Mouse (Mus musculus) stomach, postnatal 0 days (tissue): ENCODE data around the gene Kcnj6. TPM values are rescaled to one million over a fixed set of nuclear protein-coding genes. Genes with fewer than 3 reads are reported as not detected.

Source experiments
- ATAC-seq: fragments of 200-750 bp; cut with Nextera tagmentation; 2 replicates; pipeline ENCODE4 v1.8.0; 2017; ENCODE audit not compliant: low FRiP score, low TSS enrichment
- DNase-seq: peaks from one replicate; pipeline ENCODE4 v3.0.0-alpha.2; 2016; ENCODE audit warnings: low spot score
- H3K27ac ChIP-seq: fragments of 300-500 bp; sonication (generic); replicated peaks from 2 replicates; pipeline ENCODE4 v1.5.1; 2014; ENCODE audit warnings: mild to moderate bottlenecking, control low read depth
- H3K27me3 ChIP-seq: fragments of 300-500 bp; sonication (generic); 2 replicates; pipeline ENCODE4 v1.6.1; 2014; ENCODE audit warnings: low read length; ENCODE audit not compliant: control insufficient read depth, insufficient read depth
- H3K36me3 ChIP-seq: fragments of 300-500 bp; sonication (generic); 2 replicates; pipeline ENCODE4 v1.6.1; 2014; ENCODE audit warnings: low read length, mixed read lengths; ENCODE audit not compliant: control insufficient read depth, insufficient read depth
- H3K4me1 ChIP-seq: fragments of 300-500 bp; sonication (generic); replicated peaks from 2 replicates; pipeline ENCODE4 v1.6.1; 2014; ENCODE audit warnings: antibody characterized with exemption; ENCODE audit not compliant: control insufficient read depth, insufficient read depth
- H3K4me2 ChIP-seq: fragments of 300-500 bp; sonication (generic); replicated peaks from 2 replicates; pipeline ENCODE4 v1.6.1; 2014; ENCODE audit warnings: low read depth, mild to moderate bottlenecking, control low read depth, moderate library complexity
- H3K4me3 ChIP-seq: fragments of 300-500 bp; sonication (generic); 2 replicates; pipeline ENCODE4 v1.5.1; 2014; ENCODE audit warnings: low read depth, low read length, control low read depth
- H3K9ac ChIP-seq: fragments of 300-500 bp; sonication (generic); 2 replicates; pipeline ENCODE4 v1.6.1; 2014; ENCODE audit warnings: mild to moderate bottlenecking, low read length, control low read depth, mixed read lengths
- H3K9me3 ChIP-seq: fragments of 300-500 bp; sonication (generic); 2 replicates; pipeline ENCODE4 v1.6.1; 2016; ENCODE audit warnings: low read length; ENCODE audit not compliant: control insufficient read depth
- CTCF ChIP-seq: IDR thresholded peaks from 2 replicates; pipeline ENCODE4 v1.5.1; 2016; ENCODE audit warnings: antibody characterized with exemption, low read depth, mild to moderate bottlenecking, moderate library complexity
- EP300 ChIP-seq: optimal IDR thresholded peaks from 2 replicates; pipeline ENCODE3; 2016; ENCODE audit warnings: antibody characterized with exemption
- WGBS: fragments of 180-500 bp; shearing (Covaris S2); extraction: QIAGEN DNeasy Blood & Tissue Kit; methylation state at CpG from one replicate; pipeline ENCODE4 v1.1.7; 2014; 5-methylcytosine and 5-hydroxymethylcytosine counted together
- polyA plus RNA-seq: library from polyadenylated mRNA; unstranded; fragments of >200 nt; fragmentation: Nextera tagmentation; extraction: Ambion mirVana; gene quantifications from 2 replicates; pipeline ENCODE4 v1.2.1, GENCODE M21; 2015

The Kcnj6 gene
- polyA plus RNA-seq, 1 experiment from 2014 or later: not detected

GRCm38 (mm10) chr16:94743853-94744501 lies 253.5 kb downstream of the Kcnj6 start:
- H3K27ac ChIP-seq: 0 out of 2 replicates have a peak overlapping the region, but pooled peaks have one; percentile 30

DNA sequence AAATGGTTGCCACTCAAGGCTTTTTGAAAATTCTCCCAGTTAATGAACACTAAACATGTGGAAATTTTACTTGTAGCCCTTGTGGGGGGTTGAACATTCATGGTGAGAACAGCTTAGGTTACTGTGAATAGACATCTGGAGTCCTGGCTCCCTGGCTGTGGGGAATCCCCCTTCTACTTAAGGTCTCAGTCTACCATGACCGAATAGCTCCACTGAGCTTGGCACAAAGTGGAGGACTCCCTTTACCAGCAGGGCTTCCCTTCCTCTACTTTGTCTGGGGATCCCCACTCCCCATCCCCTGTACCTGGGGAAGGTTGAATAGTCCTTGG lies 260.2 kb downstream of the Kcnj6 start:
- H3K4me3 ChIP-seq: no peak overlapping the region
- H3K27me3 ChIP-seq: no peaks in the 10 kb centered on the region
- no peak for ATAC-seq
- no peak overlapping the region for H3K9ac ChIP-seq
- H3K4me1 ChIP-seq: no peaks in the 10 kb centered on the region
- no peak overlapping the region for H3K27ac ChIP-seq
- no peaks in the 10 kb centered on the region for H3K36me3 ChIP-seq
- no peak overlapping the region for H3K4me2 ChIP-seq
- H3K9me3 ChIP-seq: no peaks in the 10 kb centered on the region
- 82% methylated on average over 1 of the region's 1 CpGs for WGBS
- no peak for DNase-seq
- TF ChIP-seq CTCF: no peak
- TF ChIP-seq EP300: no peak

More at GRCm38 (mm10) chr16:94743853-94744501, 253.5 kb downstream of the Kcnj6 start:
- peak; percentile 64; the same call in 1 of the 2 replicates for ATAC-seq
- peak overlapping the region; percentile 42 for H3K4me2 ChIP-seq
- no peaks in the 10 kb centered on the region for H3K36me3 ChIP-seq
- H3K9me3 ChIP-seq: no peaks in the 10 kb centered on the region
- TF ChIP-seq EP300: no peak
- peak; percentile 79 for TF ChIP-seq CTCF
- 3% methylated on average over 11 of the region's 11 CpGs for WGBS
- DNase-seq: peak; percentile 57
- H3K4me3 ChIP-seq: 0 out of 2 replicates have a peak overlapping the region, but pooled peaks have one; percentile 8
- no peak overlapping the region for H3K9ac ChIP-seq
- H3K27me3 ChIP-seq: no peaks in the 10 kb centered on the region
- no peaks in the 10 kb centered on the region for H3K4me1 ChIP-seq

GRCm38 (mm10) chr16:94736462-94737358 lies 260.8 kb downstream of the Kcnj6 start:
- no peak for ATAC-seq
- H3K4me1 ChIP-seq: no peaks in the 10 kb centered on the region
- DNase-seq: no peak
- H3K9me3 ChIP-seq: no peaks in the 10 kb centered on the region
- H3K36me3 ChIP-seq: no peaks in the 10 kb centered on the region
- no peak overlapping the region for H3K9ac ChIP-seq
- H3K4me2 ChIP-seq: no peak overlapping the region
- TF ChIP-seq EP300: no peak
- no peak for TF ChIP-seq CTCF
- 78% methylated on average over 8 of the region's 8 CpGs for WGBS
- no peak overlapping the region for H3K27ac ChIP-seq
- H3K4me3 ChIP-seq: no peak overlapping the region
- no peaks in the 10 kb centered on the region for H3K27me3 ChIP-seq

DNA sequence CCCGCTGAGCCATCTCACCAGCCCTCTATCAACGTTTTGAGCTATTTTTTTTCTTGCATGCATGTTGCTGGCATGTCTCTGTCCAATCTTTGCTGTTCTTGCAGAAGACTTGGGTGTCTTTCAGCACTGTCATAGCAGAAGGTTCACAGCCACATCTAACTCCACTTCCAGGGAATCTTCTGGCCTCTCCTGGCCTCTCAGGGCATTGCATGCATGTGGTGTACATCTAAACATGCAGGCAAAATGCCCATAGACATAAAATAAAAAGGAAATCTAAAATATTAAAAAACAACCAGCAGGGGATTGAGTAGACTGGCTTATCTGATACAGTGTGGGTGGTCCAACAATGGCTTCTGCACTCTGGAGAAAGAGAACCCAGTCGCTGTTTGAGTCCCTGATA lies 262.0 kb downstream of the Kcnj6 start:
- TF ChIP-seq CTCF: peak; percentile 47
- TF ChIP-seq EP300: no peak

GRCm38 (mm10) chr16:94731027-94731426 lies 266.5 kb downstream of the Kcnj6 start:
- DNase-seq: no peak
- TF ChIP-seq CTCF (no peak), EP300 (no peak)

More for the DNA sequence above, 262.0 kb downstream of the Kcnj6 start:
- no peak for ATAC-seq
- DNase-seq: no peak
- H3K9me3 ChIP-seq: no peaks in the 10 kb centered on the region
- no peak overlapping the region for H3K27ac ChIP-seq
- no peaks in the 10 kb centered on the region for H3K4me1 ChIP-seq
- no peak overlapping the region for H3K4me3 ChIP-seq
- no peaks in the 10 kb centered on the region for H3K27me3 ChIP-seq
- WGBS: 69% methylated on average over 3 of the region's 3 CpGs
- no peak overlapping the region for H3K4me2 ChIP-seq
- H3K9ac ChIP-seq: no peak overlapping the region
- no peaks in the 10 kb centered on the region for H3K36me3 ChIP-seq

DNA sequence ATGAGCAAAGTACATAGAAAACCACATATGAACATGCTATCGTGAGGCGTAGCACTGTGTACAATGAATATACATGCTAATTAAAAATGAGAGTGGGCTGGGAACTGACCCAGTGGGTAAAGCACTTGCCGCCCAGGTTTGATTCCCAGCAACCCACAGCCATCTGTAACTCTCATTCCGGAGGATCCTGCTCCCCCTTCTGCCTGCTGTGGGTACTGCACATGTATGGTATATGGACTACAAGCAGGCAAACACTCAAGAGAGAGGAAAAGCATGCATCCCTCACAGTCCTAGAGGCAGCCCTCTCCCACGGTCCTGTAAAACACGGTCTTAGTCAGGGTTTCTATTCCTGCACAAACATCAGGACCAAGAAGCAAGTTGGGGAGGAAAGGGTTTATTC lies 268.3 kb downstream of the Kcnj6 start:
- H3K36me3 ChIP-seq: no peaks in the 10 kb centered on the region
- H3K9ac ChIP-seq: no peak overlapping the region
- 88% methylated on average over 6 of the region's 6 CpGs for WGBS
- H3K4me2 ChIP-seq: no peak overlapping the region
- ATAC-seq (no peak), DNase-seq (no peak)
- TF ChIP-seq CTCF (no peak), EP300 (no peak)
- no peak overlapping the region for H3K4me3 ChIP-seq
- H3K9me3 ChIP-seq: no peaks in the 10 kb centered on the region
- H3K27ac ChIP-seq: no peak overlapping the region
- H3K4me1 ChIP-seq: no peaks in the 10 kb centered on the region
- H3K27me3 ChIP-seq: no peaks in the 10 kb centered on the region

More at GRCm38 (mm10) chr16:94731027-94731426, 266.5 kb downstream of the Kcnj6 start:
- no peak overlapping the region for H3K9ac ChIP-seq
- no peaks in the 10 kb centered on the region for H3K36me3 ChIP-seq
- 44% methylated on average over 12 of the region's 12 CpGs for WGBS
- H3K4me3 ChIP-seq: no peak overlapping the region
- no peak overlapping the region for H3K27ac ChIP-seq
- no peaks in the 10 kb centered on the region for H3K27me3 ChIP-seq
- no peaks in the 10 kb centered on the region for H3K4me1 ChIP-seq
- no peak for ATAC-seq
- H3K9me3 ChIP-seq: no peaks in the 10 kb centered on the region
- H3K4me2 ChIP-seq: no peak overlapping the region
